Mouse (Mus musculus) macrophage (primary cell): ENCODE measurements around the gene Fndc4. TPM values are rescaled to one million over a fixed set of nuclear protein-coding genes. Genes with fewer than 3 reads are reported as not detected.

Experiments used
- H3K27ac ChIP-seq: fragments of 350-480 bp; formaldehyde crosslinking; 2 replicates; pipeline ENCODE4 v1.9.0; 2021
- H3K36me3 ChIP-seq: fragments of 350-480 bp; formaldehyde crosslinking; 2 replicates; pipeline ENCODE4 v1.9.0; 2021; ENCODE audit errors: inconsistent target
- H3K4me3 ChIP-seq: fragments of 350-480 bp; formaldehyde crosslinking; 2 replicates; pipeline ENCODE4 v1.9.0; 2021; ENCODE audit errors: inconsistent target
- H3K79me2 ChIP-seq: fragments of 350-480 bp; formaldehyde crosslinking; 2 replicates; pipeline ENCODE4 v1.9.0; 2021; ENCODE audit errors: inconsistent target
- WGBS: methylation state at CpG from one replicate; pipeline ENCODE4 v1.1.7; 2026; ENCODE audit warnings: inconsistent platforms; ENCODE audit not compliant: missing documents; 5-methylcytosine and 5-hydroxymethylcytosine counted together
- polyA plus RNA-seq: library from polyadenylated mRNA; stranded (reverse); fragments of 250-400 nt; gene quantifications from 3 replicates; pipeline ENCODE4 v1.2.4, GENCODE M21; 2018; ENCODE audit warnings: inconsistent platforms
- total RNA-seq, 78 experiments: library from RNA; depleted of rRNA; stranded (reverse); fragments of 250-400 nt; gene quantifications; 1 replicate in 9 of 78; 2 replicates in 24 of 78; 3 replicates in 43 of 78; 4 replicates in 2 of 78; pipeline ENCODE4 v1.2.4; 2018; ENCODE audit warnings: inconsistent platforms in 56 of 78

Fndc4 gene
- total RNA-seq (2018; cell fraction: chromatin; rRNA removed), result 1 to 10 TPM in 1 of 26 experiments, not detected in 25; 1.1 TPM
- total RNA-seq (2018; cell fraction: cytosol; rRNA removed), result not detected
- not detected for total RNA-seq (2018; cell fraction: nucleus; rRNA removed)
- not detected in 3 replicates for polyA plus RNA-seq

DNA sequence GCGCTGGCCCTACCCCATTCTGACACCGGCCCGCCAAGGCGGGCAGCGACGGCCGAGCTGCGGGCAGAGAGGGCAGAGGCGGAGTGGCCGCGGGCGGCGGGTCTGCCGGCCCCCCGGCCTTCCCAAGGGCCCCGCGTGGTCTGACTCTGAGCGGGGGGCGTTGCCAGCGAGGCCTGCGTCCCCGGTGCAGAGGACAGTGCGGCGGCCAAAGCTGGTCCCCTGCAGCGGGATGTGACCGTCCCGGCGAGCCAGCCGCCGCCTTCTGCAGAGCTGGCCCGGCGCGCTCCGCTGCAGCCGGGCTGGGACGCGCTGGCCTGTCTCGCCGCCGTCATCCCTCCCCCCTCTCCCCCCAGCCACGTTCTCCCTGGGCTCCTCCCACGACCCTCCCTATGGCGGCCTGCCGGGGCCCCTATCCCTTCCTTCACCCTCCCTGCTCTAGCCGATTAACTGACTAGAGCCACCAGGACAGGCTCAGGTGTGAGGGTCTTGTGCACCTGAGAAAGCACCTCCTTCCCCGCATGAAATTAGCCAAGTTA lies at the start of gene Fndc4:
TSS of gene Fndc4 (minus strand) at position 475 of the 536 bp plus-strand sequence.
- H3K79me2 ChIP-seq, result no peaks in the 10 kb centered on the region
- H3K4me3 ChIP-seq, result no peak within 1 kb of the TSS
- under 1% methylated on average over 46 of the region's 46 CpGs for WGBS
- H3K36me3 ChIP-seq, result no peaks in the 10 kb centered on the region
- no peak within 1 kb of the TSS for H3K27ac ChIP-seq

DNA sequence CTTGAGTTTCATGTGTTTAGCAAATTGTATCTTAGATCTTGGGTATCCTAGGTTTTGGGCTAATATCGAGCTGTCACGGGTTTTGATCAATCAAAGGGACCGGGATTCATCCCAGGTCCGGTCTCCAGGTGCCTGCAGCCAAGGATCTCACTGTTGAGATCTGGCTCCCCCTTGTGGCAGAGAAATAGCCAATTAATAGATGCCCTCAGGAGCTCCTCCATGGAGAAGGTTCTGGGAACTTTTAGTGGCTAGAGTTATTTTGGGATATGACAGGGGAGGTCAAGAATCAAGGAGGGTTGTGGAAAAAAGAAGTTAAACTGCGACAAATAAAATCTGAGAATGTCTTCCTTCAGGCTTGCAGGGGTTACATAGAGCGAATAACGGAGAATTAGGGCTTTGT lies 32.4 kb upstream of the Fndc4 start:
- WGBS, result 37% methylated on average over 7 of the region's 7 CpGs
- H3K79me2 ChIP-seq, result no peaks in the 10 kb centered on the region
- no peak overlapping the region for H3K4me3 ChIP-seq
- no peak overlapping the region for H3K27ac ChIP-seq
- no peaks in the 10 kb centered on the region for H3K36me3 ChIP-seq

DNA sequence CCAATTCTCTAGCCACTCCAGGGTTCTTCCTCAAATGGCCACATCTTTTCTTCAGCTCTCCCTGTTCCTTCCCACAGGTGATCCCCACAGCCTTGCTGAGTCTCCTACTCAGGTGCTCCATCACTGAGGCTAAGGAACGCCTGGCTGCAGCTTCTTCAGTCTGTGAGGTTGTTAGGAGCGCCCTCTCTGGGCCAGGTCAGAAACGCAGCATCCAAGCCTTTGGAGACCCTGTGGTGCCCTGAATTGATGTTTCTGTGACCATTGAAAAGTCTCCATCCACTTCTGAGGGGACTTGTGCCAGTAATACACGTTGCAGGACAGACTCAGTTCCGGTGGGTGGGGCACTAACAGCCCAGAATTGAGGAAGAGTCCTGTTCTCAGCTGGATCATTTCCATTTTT lies 31.0 kb upstream of the Fndc4 start:
- Histone ChIP-seq H3K36me3 (no peaks in the 10 kb centered on the region), H3K27ac (no peak overlapping the region), H3K4me3 (no peak overlapping the region), H3K79me2 (no peaks in the 10 kb centered on the region)
- WGBS, result 22% methylated on average over 5 of the region's 5 CpGs

DNA sequence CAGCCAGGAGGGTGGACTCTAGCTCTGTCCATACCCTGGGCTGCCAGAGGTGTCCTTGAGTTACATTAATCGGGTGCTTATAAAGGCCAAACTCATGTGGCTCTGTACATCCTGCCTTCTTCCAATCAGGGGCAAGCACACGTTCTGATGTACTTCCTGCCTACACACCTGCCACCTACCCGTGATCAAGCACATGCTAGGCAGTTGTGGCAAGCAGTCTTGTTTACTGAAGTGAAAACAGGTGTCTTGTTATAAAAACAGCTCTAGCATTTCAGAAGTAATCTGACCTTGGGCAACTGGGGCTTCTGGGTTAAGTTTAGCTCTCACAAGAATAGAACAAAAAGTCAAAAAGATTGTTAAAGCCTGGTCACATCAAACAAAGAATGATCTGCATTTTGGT lies 28.2 kb upstream of the Fndc4 start:
- Histone ChIP-seq H3K79me2 (no peaks in the 10 kb centered on the region), H3K4me3 (no peak overlapping the region), H3K36me3 (no peaks in the 10 kb centered on the region), H3K27ac (no peak overlapping the region)
- 66% methylated on average over 3 of the region's 3 CpGs for WGBS

DNA sequence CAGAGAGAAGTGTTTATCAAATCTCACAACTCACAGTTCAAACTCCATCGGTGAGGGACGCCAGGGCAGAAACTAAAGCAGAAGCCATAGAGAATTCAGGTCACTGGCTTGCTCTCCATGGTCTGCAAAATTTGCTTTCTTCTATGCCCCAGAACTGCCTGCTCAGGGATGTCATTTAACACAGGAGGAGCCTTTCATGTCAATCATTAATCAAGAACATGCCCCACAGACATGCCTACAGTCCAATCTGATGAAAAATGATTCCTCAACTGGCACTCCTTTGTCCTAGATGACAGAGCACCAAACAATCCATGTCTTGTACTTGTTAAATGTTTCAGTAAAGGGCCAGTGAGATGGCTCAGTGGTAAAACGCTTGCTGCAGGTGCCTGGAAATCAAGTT lies 26.9 kb upstream of the Fndc4 start:
- 97% methylated on average over 3 of the region's 3 CpGs for WGBS
- Histone ChIP-seq H3K79me2 (no peaks in the 10 kb centered on the region), H3K27ac (no peak overlapping the region), H3K4me3 (no peak overlapping the region), H3K36me3 (no peaks in the 10 kb centered on the region)

DNA sequence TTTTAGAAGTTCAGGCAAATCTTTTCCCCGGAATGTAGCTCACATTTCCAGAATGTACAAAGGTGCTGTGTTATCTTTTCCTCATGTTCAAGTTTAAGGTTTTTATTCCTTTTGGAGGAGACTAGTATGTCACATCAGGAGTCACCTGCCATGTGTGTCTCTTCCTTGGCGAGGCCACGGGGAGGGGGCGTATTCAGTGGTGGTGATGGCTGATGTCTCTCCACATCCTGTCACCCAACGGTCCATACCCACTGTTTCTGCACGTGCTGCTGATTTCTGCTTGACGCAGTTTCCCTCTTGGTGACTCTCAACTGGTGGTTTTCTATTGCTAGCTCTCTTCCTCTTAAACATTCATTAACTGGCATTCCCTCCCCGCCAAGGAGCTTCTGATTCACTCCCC lies 16.9 kb upstream of the Fndc4 start:
- no peaks in the 10 kb centered on the region for H3K79me2 ChIP-seq
- no peak overlapping the region for H3K4me3 ChIP-seq
- 43% methylated on average over 8 of the region's 8 CpGs for WGBS
- H3K27ac ChIP-seq, result no peak overlapping the region
- no peaks in the 10 kb centered on the region for H3K36me3 ChIP-seq

DNA sequence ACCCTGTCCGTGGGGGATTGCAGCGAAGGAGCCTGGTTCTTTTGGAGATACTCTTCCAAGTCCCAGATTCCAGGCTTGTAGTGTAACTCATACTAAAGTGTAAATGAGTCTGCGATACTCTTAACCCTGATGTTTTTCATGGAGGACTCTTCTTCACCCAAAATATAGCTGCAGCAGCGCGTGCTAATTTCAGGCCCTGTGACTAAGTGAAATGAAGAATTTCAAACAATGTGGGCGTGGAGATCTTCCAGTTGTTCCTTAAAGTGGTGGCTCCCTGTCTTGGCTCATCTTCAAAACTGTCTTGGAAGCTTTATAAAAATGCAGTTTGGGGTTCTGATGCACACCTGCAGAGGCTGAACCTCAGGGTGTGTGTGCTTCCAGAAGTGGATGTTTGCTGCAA lies 7.2 kb upstream of the Fndc4 start:
- WGBS, result 91% methylated on average over 6 of the region's 6 CpGs
- Histone ChIP-seq H3K4me3 (no peak overlapping the region), H3K79me2 (no peaks in the 10 kb centered on the region), H3K27ac (no peak overlapping the region), H3K36me3 (no peaks in the 10 kb centered on the region)

DNA sequence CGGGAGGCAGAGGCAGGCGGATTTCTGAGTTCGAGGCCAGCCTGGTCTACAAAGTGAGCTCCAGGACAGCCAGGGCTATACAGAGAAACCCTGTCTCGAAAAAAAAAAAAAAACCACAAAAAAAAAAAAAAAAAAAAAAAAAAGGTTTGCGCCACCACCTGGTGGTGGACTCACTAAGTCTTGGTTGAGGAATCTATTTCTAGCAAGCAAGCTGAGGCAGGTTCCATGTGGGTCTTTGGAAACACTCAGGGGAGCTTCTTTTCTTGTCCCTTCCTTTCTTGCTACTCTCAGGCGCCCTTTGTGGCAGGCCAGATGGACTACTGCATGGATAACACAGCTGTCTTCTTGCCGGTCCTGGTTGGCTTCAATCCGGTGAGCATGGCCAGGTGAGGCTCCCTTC lies 6.0 kb upstream of the Fndc4 start:
- H3K4me3 ChIP-seq, result no peak overlapping the region
- WGBS, result 54% methylated on average over 4 of the region's 8 CpGs
- H3K27ac ChIP-seq, result no peak overlapping the region

DNA sequence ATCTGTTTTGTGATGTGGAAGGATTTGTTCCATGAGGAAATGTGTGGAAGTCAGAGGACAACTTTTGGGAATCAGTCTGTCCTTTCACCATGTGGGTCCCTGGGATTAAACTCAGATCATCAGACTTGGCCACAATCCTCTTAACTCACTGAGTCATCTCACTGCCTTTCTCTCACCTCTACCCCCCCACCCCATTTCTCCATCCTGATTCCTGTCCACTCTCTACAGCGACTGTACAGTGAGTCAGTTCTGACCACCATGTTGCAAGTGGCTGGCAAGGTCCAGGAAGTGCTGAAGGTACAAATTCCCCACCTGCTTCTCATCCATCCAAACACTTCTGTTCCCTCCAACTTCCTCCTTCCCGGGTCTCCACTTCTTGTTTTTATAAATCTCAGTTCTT lies 2.6 kb upstream of the Fndc4 start:
- Histone ChIP-seq H3K27ac (no peak overlapping the region), H3K4me3 (no peak overlapping the region), H3K36me3 (no peaks in the 10 kb centered on the region), H3K79me2 (no peaks in the 10 kb centered on the region)
- 10% methylated on average over 2 of the region's 2 CpGs for WGBS

More for the DNA sequence above, 6.0 kb upstream of the Fndc4 start:
- H3K36me3 ChIP-seq, result no peaks in the 10 kb centered on the region
- no peaks in the 10 kb centered on the region for H3K79me2 ChIP-seq

DNA sequence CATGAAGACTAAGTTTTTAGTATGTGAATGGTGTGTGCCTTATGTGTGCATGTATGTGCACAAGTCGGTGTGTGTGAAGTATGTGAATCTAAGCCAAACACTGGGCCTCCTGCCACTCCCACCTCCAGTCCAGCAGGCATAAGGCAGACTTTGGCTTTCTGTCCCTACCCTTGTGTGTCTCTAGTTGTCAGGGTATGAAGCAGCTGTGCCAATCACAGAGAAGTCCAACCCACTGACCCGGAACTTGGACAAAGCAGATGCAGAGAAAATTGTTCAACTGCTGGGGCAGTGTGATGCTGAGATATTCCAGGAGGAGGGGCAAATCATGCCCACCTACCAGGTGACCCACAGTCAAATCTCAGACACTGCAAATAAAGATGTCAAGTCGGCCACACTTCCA lies 2.1 kb upstream of the Fndc4 start:
- Histone ChIP-seq H3K79me2 (no peaks in the 10 kb centered on the region), H3K36me3 (no peaks in the 10 kb centered on the region), H3K4me3 (no peak overlapping the region), H3K27ac (no peak overlapping the region)
- 89% methylated on average over 3 of the region's 3 CpGs for WGBS

DNA sequence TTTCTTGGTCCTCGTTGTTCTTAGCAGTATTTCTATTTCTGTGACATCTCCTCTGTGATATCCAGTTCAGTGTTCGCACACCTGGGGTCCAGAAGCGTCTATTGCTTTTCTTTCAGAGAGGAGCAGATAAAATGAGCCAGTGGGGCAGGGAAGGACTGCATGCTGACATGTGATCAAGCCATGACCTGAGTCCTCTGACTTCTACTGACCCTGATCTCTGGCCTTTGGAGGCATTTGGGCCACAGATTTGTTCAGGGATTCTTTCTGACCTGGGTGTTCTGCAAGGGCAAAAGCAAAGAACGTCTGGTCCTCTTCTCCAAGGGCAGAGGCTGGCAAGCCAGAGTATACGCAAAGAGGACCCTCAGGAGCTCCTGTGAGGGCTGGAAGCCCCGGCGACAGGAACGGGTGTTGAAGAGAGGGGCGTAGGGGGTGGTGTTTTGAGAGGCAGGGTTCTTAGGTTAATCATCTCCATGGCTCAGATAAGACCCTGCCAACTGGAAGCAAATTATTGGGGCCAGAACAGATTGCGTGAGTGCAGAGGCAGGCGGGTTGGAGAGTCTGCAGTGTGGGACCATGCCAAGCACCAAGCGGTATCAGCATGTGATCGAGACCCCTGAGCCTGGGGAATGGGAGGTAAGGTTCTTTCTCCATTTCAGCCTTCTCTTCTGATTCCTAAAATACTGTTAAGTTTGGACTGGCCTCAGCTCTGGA lies 1.3 kb upstream of the Fndc4 start, which contains the start of gene Gckr:
TSS of gene Gckr (plus strand) at position 397 of the 711 bp plus-strand sequence.
- no peaks in the 10 kb centered on the region for H3K79me2 ChIP-seq
- WGBS, result 88% methylated on average over 13 of the region's 13 CpGs
- H3K4me3 ChIP-seq, result no peak within 1 kb of the TSS
- H3K27ac ChIP-seq, result no peak within 1 kb of the TSS
- H3K36me3 ChIP-seq, result no peaks in the 10 kb centered on the region

DNA sequence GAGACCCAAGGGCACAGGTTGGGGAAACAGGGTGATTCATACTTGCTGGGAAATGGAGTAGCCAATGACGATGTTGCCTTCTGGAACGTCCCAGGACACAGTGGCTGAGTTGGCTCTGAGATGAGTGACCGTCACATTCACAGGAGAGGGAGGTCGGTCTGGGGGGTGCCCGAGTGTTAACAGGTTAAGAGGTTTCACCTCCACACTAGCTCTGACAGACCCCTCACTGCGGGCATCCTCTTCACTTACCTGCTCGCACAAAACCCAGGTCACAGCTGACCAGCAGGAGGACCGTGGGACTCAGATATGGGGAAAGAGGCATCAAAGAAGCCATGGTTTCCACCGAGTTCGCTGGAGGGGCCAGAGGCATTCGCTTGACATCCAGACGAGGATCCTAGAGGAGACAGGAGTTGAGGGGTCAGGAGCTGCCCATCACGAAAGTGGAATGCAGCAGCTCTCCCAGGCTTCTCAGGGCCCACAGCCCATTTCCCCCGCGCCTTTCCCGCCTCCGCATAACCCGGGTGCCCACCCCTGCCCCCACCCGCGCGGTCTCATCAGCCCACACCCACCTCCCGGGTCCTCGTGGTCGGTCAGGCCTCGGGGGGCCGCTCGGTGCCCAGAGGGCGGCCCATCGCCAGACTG lies 795 bp downstream of the Fndc4 start:
- no peaks in the 10 kb centered on the region for H3K36me3 ChIP-seq
- H3K4me3 ChIP-seq, result no peak overlapping the region
- 37% methylated on average over 20 of the region's 29 CpGs for WGBS
- H3K79me2 ChIP-seq, result no peaks in the 10 kb centered on the region
- H3K27ac ChIP-seq, result no peak overlapping the region

DNA sequence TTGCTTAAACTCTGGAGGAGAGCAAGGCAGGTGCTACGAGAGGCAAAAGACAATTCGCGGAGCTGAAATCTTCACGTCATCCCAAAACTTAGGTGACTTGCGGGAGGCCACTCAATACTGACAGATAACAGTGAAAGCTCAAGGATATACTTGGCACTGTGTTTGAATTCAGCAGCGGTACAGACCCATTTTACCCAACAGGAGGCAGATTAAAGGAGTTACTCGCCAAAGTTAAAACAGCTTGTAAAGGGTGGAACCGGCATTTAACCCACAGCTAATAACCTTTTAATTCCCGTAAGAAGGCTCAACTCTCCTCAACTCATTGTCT lies 4.6 kb downstream of the Fndc4 start:
- Histone ChIP-seq H3K4me3 (peak overlapping the region; percentile 68), H3K27ac (peak overlapping the region; percentile 51), H3K36me3 (peaks cover 6% of the 10 kb centered on the region; the same call in 1 of the 2 replicates), H3K79me2 (no peaks in the 10 kb centered on the region)
- WGBS, result 5% methylated on average over 9 of the region's 9 CpGs

DNA sequence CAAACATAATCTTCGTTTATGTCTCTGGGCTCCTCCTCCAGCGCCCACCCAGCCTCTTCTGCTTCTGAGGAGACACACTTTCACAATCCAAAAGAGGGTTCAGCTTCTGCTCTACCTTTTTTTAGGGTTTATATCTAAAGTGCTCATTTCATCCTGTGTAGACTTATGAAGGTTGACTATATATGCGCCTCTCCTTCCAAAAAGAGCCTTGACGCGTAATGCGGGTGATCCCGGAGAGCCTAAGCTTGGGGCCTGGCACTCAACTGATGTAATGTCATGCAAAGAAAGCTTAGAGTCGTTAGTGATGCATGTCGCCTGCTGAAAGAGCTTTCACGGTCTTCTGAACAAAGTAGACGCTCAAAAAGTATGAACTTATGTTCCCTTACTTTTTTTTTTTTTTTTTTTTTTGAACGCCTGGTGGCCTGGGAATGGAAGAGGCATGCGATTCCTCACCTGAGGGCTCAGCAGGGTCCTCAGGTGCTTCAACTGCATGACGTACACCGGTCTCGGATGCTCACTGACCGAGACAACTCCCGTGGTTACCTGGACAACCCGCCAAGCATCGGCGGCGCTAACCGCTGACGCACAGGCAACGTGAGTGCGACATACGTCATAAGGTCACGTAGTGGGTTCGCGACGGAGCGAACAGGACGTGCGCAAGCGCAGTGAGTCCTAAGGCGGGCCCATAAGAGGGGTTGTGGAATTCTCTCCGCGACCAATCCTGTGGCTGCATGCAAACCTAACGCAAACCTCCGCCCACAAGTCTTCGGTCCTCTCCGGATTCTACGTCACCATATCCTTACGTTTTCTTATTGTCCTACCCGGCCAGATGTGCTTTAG lies 5.1 kb downstream of the Fndc4 start, which contains the start of gene Ift172:
TSS of gene Ift172 (minus strand) at position 596 of the 840 bp plus-strand sequence.
- Histone ChIP-seq H3K79me2 (no peaks in the 10 kb centered on the region), H3K36me3 (peaks cover 11% of the 10 kb centered on the region; the same call in 1 of the 2 replicates), H3K4me3 (peak within 1 kb of the TSS; percentile 68), H3K27ac (peak within 1 kb of the TSS; percentile 51)
- 2% methylated on average over 45 of the region's 45 CpGs for WGBS
